Mouse (Mus musculus): ENCODE measurements around the gene Stam. TPM values are rescaled to one million over a fixed set of nuclear protein-coding genes. Genes with fewer than 3 reads are reported as not detected.

The Stam gene
- 38.7 TPM for polyA plus RNA-seq (2017; shearing (Covaris generic))

DNA sequence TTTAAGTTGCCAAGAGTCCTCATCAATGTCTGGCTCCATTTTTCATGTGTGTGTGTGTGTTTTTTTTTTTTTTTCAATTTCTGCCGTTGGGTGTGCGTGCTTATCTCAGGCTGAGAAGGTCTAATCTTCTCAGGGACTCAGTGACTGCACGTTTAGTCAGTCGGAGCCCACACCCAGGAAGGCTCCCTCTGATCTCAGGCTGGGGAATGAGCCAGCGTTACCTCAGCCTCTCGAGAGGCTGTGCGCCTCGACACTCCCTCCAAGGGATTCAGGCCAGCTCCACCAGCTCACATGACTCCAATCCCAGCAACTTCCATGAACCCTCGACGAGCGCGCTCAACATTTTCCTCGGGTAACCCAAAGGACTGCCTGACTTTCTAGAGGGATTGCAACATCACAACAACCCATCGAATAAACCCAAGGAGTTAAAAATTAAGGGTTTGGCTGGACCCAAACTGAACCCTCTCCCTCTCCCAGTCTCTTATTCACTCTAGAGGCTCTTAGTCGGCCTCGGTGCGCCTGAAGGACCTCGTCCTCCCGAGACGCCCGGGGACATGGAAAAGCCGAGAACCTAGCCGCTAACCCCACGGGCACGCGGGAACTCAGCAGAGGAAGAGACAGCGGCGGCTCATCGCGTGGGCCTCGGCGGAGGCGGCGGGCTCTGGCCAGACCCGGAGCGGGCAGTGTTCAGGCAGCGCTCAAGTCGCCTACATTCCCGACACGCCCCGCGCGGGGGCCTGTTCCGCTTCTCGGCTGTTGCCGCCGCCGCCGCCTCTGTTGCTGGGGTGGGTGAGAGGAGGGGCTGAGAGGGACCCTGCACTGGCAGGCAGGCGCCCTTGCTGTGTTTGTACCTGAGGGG is at the start of gene Stam:
Gene Stam, plus strand, starts transcription at position 737 of the 859 bp plus-strand sequence.

DNA sequence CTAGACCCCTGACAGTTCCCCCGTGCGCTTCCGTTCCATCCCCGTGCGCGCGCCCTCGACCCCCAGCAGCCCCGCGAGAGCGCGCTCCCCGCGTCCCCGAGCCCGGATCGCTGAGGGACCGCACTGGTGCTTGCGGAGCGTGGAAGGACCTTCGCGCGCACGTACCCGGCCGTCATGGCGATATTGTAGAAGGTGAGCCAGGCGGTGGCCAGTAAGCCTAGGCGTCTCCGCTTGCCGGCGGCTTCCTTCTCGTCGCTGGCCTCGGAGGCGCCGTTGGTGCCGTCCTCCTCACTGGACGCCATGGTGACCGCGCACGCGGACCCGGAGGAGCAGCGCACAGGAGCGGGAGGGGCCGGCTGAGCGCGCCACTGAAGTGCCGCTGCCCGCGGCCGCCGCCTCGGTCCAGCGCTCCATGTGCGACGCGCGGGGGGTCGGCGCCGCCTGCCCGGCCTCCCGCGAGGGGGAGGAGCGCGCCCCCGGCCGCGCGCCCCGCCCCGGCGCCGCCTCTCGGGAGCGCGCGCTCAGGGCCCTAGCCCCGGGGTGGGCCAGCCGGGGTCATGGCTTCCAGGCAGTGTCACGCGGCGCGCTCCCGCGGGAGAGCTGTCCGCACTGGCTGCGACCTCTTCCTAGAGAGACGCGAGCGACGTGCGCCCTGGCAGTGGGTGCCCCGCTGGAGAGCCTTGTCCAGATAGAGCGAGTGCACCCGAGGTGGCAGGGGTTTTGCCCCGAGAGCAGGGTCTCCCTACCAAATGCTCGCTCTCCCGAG is 18.1 kb upstream of the Stam start, which contains the start of gene Hacd1:
Gene Hacd1, minus strand, starts transcription at position 570 of the 766 bp plus-strand sequence.

DNA sequence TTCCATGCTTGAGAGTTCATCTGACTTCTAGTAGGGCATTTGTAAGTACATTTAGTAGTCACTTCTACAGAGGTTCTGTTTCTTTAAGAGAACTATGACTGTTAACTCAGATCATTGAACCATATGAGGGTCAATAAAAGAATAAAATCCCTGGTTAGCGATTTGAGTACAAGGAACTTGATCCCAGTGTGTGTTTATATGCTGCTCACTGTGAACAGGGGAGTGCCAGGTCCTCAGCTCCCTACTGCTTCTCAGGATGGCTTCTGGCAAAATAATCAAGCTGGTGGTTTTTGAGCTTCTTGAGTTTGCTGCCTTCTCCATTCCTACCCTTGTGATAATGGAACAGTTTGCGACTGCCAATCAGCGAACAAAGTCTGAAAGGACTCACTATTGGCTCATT is 100.4 kb downstream of the Stam start, which contains the start of gene Tmem236:
Gene Tmem236, plus strand, starts transcription at position 190 of the 400 bp plus-strand sequence.

Other genes starting within 250 kb of the Stam start
- not detected for gene Hacd1, start 18.0 kb upstream of the Stam start, polyA plus RNA-seq (2017; shearing (Covaris generic))
- not detected for gene Tmem236, start 100.4 kb downstream of the Stam start, polyA plus RNA-seq (2017; shearing (Covaris generic))
- gene Mrc1, start 155.3 kb downstream of the Stam start, polyA plus RNA-seq (2017; shearing (Covaris generic)): 0.97 TPM

Measured in CD4-positive, CD25-positive, alpha-beta regulatory T cell (primary cell).